Mouse (Mus musculus) bone marrow macrophage, adult 2 months (primary cell): Measurements from ENCODE around the gene Higd1b.

Experiments used
- CTCF ChIP-seq: IDR thresholded peaks from 2 replicates; pipeline ENCODE4 v1.5.1; 2012; ENCODE audit warnings: low read depth, mild to moderate bottlenecking, low read length, moderate library complexity
- POLR2A ChIP-seq: IDR thresholded peaks from 2 replicates; pipeline ENCODE4 v1.6.1; 2012; ENCODE audit warnings: mild to moderate bottlenecking, low read depth, low read length, borderline replicate concordance

GRCm38 (mm10) chr11:102808246-102808645, 27.4 kb upstream of the Higd1b start:
- no peak for TF ChIP-seq POLR2A
- TF ChIP-seq CTCF, result no peak
